Mouse (Mus musculus) kidney, postnatal 25 days (tissue): ENCODE data around the gene Ppp1r9a.
A peak's percentile ranks its signal among the peaks of the same experiment; 100 is the strongest.

Experiments used
- DNase-seq, 2 experiments: peaks; one replicate each; pipeline ENCODE4 v3.0.0; 2021; ENCODE audit warnings: mixed read lengths in 2 of 2

The Ppp1r9a gene

DNA sequence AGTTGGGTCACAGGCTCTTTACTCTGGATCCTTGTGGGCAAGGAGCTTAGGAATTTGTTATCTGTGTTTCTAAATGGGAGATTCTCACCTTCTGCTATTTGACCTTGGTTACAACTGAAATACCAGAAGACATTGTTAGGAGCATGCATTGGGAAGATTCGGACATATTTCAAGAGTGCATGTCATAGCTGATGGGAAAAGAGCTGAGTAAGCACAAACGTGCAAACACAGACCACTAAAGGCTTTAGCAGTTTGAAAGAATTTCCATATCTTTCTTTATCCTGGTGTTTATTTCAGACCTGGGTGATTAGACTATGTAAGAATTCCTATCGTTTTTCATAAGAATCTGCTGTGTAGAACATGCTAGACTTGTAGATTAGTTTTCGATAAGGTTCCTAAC lies 59.5 kb downstream of the Ppp1r9a start:
- DNase-seq, result no peak

DNA sequence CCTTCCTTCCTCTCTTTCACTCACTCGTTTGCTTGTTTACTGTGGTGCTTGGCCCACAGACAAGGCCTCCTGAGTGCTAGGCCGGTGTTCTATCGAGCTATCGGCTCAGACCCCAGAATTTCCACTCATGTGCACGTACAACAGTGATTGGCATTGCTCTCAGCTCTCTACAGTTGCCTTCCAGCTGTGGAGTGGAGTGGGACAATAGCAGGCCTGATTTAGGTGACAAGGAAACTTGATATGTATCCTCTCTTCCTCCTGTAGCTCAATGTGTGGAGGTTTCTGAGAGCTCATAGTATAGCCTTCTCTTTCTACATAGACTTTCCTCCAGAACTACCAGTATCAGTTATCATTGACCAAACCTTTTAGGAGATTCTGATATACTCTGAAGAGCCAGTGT lies 60.3 kb downstream of the Ppp1r9a start:
- DNase-seq, result no peak

DNA sequence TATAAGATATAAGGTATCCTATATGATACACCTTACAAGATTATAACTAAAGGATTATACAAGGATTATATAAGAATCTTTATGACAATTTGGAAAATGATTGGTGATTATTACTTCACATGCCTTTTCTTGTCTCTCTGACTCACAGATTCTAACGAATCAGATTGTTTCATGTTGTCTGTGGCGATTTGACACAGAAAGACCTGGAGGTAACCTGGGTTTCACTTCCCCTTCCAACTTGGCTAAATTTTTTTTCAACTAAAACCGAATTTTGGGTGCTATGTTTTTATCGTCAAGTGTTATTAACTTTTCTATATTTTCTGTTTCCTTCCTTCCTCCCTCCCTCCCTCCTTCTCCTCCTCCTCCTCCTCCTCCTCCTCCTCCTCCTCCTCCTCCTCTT lies 64.5 kb downstream of the Ppp1r9a start:
- no peak for DNase-seq

DNA sequence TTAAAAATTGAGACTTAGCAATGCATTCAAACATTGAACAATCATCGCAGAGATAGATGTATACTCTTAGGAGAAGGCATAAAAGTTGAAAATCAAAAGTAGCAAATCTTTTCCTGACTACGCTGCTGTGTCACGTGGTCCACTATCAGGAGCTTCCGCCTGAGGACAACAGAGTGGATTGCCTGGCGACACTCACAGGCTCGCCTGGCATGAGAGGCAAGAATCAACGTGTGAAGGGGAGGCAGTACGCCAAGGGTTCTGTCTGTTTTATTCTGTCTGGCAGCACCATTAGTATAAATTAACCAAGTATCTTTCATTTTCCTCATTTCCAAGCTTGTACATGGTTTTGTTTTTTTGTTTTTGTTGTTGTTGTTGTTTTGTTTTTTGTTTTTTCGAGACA lies 68.5 kb downstream of the Ppp1r9a start:
- DNase-seq, result no peak

DNA sequence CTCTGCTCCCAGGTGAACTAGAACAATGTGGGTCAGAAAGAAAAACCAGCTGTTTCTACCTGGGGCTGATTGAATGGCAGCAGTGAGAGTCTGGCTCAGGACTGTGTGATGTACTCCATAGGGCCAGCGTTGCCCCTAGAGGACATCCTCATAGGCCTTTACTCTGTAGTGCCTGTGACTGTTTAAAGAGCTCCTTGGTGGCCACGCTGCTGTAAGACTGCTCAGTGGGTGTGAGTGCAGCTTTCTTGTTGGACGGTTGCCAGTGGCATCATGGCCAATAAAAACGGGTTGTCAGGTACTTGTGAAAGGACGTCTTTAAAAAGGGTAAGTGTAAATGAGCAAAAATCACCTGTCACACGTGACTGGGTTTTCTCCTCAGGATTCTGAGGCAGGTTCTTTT lies 70.1 kb downstream of the Ppp1r9a start:
- peak; percentile 38 to 43 for DNase-seq

DNA sequence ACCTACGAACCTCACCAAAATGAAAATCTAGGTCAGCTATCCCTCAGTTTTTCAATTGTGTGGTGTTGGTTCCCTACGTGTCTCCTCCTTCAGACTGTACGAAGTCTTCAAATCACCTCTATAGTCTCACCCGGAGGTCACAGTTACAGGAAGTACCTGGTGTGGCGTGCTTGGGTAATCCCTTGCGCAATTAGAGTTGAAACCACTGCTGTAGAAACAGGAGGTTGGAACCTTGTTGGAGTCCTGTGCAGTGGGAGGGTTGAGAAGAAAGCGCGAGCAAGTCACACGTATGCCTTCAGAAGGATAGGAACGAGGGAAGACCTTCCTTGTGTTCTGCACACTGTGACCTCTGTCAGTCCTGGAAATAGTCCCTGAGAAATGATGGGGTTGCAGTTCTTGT lies 70.6 kb downstream of the Ppp1r9a start:
- DNase-seq, result no peak

DNA sequence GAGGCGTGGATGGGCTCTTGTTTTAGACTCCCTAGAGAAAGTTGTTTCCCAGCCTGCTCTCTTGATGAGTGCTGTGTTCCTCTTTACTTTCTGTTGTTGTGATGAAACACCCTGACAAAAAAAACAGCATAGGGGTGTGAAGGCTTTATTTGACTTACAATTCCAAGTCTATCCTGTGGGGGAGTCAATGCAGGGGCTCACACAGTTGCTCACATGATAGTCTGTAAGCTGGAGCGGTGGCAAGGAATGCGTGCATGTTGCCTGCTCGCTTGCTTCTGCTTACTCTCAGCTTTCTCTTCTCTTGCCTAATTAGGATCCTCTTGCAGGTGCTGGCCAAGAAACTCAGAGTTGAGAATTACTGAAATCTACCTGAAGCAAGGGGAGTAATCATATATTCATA lies 74.8 kb downstream of the Ppp1r9a start:
- DNase-seq, result no peak

DNA sequence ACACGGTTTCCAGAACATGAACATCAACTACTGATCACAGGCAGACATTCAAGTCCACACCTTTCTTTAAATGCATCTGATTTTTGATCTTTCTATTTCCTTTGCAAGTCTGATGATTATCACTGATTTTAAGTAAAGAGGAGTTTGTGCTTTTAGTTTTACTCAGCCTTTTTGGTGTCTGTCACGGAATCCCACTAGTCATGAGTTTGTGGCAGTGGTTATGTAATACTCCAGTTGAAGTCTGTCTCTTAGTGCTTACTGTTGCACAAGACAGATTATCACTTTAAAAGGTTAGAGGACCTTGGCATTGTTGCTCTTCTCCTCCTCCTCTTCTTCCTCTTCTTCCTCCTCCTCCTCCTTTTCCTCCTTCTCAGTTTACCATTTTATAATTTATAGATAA lies 75.5 kb downstream of the Ppp1r9a start:
- no peak for DNase-seq

DNA sequence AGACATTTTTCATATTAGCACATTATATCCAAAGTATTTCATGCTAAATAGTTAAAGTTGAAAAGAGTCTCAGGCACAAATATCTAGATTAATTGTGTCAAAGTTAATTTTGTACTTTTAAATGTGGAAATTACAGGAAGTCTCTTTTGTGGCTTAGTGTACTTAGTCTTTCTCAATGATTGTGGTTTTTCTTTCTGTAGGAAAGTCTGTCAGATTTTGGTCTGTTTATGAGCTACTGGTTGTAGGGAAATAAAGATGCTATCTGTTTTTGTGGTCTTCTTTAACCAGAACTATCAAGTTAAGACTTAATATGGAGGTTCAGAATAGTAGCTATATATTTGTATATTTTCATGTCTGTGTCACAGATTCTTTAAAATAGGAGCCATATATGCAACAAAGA lies 76.2 kb downstream of the Ppp1r9a start:
- DNase-seq, result no peak

DNA sequence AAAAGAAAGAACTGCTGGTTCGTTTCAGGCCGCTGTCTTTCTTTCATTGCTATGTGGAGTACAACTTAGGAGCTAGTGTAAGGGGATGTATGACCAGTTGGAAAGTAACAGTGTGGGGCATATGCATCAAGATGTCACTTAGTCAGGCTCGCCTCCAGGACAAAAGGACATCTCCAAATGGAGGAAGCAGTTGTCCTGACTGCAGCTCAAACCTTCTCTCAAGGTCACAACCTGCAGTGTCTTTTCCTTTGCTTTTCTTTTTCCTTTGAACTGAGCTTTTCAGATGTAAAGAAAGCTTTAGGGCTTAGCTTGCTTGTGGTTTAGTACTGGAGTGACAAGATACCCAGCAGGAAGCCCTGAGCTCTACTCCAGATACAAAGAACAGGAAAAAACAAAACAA lies 77.4 kb downstream of the Ppp1r9a start:
- no peak for DNase-seq

DNA sequence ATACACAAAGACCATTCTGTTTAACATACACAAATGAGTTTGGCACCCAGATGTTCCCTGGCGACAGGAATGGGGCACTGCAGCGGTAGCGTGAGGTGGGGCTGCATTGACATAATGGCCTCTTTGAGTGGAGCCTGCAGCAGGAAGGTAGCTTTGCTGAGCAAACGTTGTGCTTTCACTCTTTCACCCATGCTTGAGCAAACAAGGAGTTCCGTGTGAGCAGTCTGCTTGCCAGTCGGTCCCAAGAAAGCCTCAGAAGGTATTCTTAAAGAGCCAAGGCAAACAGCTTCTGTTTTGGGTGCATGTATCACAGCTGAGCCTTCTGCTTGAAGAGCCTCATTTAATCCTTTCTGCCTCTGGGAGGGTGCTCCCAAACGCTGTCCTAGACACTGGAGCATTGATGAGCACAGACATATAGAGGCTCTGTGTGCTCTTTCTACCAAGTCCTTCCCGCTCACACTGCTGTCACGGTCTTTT lies 80.0 kb downstream of the Ppp1r9a start:
- DNase-seq, result peak; percentile 15 to 52

DNA sequence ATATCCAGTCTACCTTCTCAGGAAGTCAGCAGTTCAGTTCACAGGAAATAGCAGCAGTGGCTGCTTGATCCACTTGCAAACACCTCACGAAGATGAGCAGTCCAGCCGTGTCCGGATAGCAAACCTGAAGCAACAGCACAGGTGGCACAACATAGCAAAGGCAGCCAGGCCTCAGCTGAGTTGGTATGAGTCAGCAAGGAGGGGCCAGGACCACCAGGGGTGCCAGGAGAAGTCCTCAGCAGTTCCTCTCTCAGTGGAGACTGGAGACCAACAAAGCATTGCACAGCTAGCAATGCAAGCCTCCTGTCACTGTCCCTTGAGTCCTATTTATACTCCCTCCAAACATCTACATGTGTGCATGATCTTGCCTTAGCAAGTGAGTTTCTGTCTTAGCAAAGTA lies 83.0 kb downstream of the Ppp1r9a start:
- DNase-seq, result no peak

DNA sequence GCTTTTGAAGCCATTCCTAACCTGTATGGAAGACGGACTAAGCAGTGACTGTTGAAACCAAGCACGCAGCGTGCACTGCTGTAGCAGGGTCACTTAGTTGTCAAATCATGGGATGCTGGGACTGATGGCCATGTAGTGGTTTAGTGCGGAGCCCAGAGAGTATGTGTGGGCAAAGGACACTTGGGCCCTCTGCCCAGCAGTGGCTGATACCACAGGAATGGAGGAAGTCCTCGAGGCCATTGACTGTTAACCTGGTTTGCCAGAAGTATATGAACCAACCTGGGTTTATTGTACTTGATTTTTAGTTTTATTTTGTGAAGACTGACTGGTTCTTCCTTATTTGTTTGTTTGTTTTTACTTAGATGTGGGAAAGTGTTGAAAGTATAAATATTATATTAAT lies 84.4 kb downstream of the Ppp1r9a start:
- no peak for DNase-seq

DNA sequence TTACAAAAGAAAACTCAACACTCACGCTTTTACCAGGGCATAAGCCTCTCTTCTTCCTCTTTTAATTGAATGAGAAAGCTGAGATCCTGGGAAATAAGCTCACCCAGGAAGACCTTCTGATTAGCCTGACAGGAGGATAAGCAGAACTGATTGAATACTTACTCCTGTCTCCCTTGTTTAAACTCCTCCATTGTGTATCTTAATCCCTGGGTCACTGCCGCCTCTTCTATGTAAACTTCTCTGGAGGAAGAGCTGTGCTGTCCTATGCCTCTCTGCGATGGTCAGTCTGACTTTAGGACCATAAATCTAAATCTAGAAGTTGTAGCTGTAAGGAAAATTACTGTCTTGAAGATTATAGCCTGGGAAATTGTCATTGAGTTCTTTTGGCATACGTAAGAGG lies 86.0 kb downstream of the Ppp1r9a start:
- DNase-seq, result no peak

DNA sequence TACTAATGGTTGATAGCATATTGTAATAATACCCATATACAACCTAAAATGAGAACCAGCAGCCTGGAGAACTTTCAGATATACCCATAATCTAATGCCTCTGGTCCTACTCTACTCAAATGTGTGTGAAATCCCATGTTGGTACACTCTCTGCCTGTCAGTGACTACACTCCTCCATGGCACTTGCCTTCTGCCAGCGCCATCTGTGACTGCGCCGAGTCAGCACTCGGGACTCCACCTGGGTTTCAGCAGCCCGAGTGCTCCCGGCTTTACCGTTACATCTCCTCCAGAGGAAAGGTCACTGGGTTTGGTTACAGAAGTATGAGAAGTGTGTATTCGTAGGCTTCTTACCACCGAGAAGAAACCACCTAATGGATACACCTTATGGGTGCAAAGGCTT lies 89.6 kb downstream of the Ppp1r9a start:
- DNase-seq, result no peak

DNA sequence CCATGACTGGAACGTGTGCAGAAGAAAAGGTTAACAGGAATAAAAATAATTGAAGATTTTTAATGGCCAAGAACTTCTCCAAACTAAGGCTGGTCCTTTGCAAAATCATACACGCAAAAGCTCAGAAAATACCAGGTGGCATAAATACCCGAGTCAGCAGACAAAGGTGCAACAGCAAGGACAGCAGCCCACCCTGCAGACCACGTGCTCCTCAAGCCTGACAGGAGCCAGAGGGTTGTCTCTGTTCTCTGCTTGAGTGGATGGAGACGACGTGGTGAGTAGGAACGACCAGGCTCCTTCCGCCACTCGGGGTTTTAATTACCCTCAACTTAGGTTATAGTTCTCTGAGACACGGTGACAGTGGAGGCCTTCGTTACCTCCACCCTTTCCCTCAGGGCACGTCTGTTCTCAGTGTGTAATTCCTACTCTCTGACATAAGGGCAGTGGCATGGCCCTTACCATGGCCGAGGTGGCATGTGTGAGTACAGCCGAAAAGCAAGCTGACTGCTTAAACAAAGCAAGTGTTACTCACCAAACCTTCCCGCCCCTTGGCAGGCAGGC lies 91.0 kb downstream of the Ppp1r9a start:
- DNase-seq, result no peak

DNA sequence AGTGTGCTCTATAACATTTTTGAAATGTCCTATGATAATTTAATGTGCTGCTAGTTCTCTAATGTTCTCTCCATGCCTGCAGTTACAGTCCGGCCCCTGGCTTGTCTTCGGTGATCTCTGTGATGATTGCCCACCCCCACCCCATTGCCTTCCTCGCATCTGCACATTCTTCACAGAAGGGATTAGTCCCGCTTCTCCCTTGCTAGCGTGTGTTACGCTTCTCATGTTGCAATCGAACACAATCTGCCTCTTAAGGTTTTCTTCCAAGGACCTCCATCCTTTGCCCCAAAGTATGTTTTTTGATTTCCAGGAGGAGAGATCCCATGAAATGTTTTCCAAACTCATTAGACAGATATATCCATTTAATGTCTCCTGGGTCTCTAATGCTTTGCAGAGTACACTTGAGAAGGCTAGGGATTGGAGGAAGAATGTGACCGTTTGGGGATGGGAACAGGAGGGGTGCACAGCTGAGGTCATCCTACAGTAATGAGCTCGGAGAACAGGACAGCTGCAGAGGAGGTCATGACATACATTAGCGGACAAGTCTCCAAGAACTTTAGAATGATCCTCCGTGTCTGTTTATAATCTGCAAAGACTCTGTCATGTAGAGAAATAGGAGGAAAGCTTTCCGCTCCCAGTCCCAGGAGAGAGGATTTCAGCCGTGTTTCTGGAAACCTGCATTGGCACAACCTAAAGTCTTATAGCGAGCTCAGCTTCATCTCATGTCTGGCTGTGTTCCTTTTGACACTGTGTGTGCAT lies 91.6 kb downstream of the Ppp1r9a start:
- no peak for DNase-seq

DNA sequence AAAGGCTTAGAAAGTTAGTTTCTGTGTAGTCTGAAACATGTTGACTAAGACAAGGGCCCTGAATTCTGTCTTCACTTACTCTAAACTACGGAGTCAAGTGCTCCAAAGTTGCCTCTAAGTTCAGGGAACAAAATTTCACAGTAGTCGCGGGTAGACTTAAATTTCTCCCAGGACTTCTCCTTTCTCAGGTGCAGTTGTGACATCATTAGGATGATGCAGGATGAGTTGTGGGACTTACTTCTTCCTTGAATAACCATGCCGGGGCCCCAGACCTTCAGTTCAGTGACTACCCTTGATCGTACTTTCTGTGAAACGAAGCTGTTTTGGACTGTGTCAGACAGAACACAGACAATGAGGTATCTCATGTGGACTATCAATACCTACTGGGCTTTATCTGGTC lies 94.9 kb downstream of the Ppp1r9a start:
- no peak for DNase-seq

DNA sequence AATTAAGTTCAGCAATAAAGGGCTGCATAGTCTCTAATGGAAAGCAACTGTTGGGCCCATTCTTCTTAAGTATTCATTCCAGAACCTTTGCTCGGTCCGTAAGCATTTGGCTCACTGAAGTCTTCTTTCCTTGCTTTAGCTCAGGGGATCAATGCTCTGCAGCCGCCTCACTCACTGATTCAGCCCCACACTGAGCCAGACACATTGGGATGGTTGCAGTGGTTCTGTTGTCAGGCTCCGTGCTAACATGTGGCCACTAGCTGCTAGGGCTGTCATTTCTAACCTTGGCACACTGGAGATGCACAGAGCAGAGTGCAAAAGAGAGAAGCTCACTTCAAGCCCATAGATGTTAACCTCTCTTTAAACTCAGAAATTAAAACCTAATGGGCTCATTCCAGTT lies 96.2 kb downstream of the Ppp1r9a start:
- no peak for DNase-seq

DNA sequence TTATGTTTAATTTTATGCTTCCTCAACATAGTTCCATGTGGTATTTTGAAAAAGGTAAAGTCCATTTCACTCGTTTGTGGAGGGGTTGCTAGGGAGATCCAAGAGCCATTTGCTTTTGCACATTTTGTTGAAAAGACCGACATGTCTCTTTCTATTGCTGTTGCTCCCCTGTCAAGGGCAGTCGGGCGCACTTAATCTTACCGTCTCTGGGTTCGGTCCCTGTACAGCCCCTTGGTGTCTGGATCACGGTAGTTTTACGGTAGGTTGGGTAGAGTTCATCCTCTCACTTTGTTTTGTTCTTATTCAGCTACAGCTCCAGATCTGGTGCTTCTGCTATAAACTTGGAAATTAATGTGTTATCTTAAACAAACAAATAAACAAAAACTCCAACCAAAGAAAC lies 98.1 kb downstream of the Ppp1r9a start:
- no peak for DNase-seq

DNA sequence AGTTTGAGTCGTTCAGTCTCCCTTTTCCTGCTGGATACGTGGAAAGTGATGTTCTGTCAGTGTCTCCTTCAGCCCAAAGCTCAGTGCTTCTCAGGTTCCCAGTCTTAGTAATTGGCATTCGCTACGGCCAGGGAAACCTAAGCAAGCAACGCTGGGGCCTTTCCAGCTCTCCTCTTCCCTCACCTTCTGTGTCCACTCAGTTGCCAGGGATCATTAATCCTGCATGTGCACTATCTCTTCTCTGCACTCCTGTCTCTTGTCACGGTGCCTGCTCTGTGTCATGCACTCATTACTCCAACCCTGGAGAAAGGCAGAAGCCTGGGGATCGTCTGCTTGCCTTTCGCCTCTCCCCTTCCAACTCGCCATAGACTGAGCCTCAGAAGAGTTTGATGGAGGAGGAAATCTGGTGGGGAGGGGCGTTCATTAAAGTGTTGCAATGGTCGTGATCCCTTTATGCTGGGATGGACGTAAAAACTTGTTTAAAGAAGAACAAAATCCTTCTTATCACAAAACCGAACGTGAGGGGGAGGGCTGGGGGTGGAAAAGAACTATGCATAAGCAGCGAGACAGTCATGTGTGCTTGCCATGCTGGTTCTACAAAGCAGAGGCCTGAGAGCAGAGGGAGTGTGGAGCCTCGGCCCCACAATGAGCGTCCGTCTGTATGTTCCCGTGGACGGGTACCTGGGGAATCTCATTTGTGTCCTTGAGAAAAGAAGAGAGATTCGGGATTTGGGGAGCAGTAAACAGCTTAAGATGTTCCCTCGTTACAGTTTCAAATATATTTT lies 103.0 kb downstream of the Ppp1r9a start:
- DNase-seq, result no peak

DNA sequence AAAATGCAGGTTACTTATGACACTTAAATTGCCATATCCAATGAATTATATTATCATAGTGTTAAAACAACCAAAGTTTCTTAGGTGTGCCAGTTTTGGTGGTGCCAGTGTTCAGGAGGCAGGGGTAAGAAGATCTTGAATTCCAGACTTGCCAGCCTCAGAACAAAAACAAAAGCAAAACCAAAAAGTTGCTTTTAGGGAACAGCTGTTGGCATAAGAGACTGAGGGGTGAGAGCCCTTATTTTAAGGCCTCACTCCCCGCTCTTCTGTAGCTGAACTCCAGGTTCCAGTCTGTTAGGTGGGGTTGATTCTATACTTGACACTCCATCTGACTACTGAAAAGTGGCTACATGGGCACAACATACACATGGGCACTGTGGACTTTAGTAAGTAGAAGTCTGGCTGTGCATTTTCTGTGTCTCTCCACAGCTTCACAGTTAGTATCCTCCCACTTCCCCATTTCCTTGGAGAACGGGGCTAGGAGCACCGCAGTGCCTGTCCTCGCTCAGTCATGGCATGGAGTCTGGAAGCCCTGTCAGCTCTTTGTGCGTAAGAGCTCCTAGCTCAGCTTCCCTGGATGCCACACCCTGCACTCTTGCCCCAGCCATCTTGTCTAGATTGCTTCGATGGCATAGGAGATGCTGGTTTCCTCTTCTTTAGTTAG lies 103.7 kb downstream of the Ppp1r9a start:
- no peak for DNase-seq

DNA sequence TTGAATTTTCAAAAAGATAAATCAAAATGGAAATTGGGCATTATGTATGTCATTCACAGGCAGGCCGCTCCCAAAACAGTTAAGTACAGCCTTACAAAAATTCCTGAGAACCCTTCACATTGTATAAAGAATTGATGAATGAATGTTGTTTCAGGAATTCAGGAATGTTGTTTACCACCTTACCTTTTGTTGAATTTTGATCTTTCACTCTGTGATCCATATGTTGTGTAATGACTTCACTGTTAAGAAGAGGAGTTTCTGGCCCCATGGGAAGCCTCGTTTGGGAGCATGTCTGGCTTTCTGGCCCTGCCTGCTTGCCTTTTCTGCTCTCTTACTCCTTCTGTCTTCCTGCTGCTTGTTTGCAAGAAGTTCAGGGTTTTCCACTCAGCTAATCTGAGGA lies 105.4 kb downstream of the Ppp1r9a start:
- DNase-seq, result no peak

DNA sequence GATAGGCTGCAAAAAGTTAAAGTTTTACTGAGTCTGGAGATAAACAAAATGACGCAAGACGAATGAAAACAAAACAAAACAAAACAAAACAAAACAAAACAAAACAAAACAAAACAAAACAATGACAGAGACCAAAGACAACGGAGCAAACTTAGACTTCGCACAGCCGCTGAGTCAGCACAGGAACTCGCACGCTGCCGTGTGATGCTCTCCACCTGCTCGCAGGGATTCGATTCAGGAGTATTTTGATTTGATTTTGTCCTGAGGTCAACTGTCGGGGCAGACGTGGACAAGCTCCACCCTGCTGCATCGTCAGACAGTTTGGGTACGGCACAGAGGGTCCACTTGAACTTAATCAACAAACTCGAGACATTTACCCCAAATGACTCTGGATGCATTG lies 105.9 kb downstream of the Ppp1r9a start:
- no peak for DNase-seq
